Mouse (Mus musculus) adrenal gland (tissue): ENCODE measurements around the gene P3h2.

Source experiments
- intact Hi-C: fragments of 180-260 bp; cut with DNase I; formaldehyde crosslinking; loops from one replicate; pipeline ENCODE4 v1.15.1; 2025

The P3h2 gene

DNA sequence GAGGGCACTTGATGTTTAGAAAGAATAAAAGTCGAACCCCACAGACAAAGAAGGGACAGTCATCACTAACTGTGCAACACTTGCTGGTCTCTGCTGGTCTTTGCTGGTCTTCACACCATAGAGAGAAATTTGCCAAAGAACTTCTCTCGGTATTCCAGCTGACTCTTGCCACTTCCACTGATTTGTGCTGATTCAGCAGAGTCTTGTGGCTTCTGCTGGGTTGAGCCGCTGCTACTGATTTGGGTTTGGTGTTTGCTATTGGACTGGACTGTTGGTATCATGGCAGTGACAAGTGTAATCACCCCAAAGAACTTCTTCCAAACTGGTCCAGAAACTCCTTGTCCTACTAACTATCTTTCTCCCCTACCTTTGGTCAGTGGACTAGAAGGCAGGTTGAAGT, 111.0 kb downstream of the P3h2 start:
- intact Hi-C loops = no loop called here

DNA sequence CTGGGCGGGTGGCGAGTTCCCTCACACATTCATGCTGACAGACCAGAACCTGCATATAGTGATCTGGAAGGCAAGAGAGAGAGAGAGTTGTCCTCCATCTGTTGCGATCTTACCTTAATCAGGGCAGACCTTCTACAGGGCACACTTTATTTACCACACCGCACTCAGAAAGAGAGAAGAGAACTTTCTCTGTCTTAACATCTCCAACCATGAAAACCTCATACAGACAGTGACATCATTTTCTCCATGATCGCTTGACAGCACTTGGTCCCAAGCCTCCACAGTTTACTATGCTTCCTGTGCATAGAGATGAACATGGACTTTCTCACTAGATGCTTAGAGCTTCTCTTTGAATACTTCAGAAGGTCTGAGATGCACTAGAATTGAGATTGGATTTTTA, 118.4 kb downstream of the P3h2 start:
- intact Hi-C loops = no loop called here

DNA sequence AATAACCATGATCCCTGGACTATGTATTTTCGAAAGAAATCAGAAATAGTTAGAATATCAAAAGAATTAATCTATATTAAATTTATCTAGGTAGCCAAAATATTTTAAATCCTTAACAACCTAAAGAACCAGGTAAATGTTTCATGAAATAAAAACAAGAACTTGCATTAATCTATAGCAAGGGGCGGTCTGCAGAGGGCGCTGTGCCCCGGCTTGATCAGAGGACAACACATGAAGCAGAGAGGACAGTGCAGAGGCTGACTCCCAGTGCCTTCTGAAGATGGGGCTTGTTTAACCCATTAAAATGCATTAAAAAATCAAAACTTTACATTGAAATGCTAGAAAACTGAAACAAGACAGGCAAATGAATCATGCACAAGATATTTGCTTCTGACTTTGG, 121.9 kb downstream of the P3h2 start:
- intact Hi-C loops = no loop called here

DNA sequence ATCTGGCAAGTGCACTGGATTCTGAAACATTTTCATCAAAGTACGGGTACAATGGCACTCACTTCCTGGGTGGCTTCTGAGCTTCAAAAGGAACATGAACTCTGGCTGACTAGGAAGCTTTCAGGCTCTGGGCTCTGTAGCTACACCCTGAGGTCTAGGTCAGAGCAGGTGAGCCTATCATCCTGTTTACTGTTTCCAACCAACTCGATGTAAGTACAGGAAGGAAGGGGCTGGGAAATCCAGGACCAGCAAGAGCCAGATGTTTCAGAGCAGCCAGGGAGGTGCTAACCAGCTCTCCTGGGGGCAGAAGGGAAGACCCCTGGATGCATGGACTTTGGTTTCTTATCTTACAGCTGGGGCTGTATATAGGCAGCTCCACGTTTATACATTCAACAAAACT, 126.5 kb downstream of the P3h2 start:
- intact Hi-C loops = no loop called here

DNA sequence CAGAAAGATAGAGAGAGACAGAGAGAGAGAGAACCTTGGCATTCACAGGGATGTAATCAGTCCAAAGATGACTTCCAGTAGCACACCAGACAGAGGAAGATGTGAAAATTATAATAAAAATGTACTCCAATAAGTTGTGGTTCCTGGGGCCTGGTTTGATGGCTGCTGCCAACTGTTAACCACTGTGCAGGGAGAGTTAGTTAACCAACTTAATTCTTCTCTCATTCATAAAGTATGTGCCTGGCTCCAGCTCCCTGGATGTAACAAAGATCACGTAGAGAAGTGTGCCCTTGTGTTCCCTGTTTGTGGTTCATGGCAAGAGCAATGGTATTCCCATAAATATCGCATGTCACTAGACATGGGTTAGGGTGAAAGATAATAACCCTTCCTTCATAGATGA, 128.4 kb downstream of the P3h2 start:
- intact Hi-C loops = no loop called here

DNA sequence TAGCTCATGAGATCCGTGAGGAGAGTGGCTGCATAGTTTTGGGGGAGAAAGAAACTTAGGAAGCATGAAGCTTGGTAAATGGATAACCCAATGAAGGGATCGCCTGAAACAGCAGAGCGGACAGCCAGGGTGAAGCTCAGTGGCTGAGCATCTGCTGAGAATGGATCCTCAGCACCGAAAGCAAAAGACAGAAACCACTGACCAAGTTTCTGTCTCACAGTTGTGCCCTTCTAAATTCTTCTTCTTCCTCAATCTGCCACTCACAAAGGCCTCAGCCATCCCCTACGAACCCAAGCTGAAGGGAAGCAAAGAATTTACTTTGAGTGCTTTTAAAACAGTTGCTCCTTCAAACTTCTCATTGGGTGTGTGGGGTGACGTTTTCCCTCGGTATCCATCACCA, 134.3 kb downstream of the P3h2 start:
- intact Hi-C loops = no loop called here

DNA sequence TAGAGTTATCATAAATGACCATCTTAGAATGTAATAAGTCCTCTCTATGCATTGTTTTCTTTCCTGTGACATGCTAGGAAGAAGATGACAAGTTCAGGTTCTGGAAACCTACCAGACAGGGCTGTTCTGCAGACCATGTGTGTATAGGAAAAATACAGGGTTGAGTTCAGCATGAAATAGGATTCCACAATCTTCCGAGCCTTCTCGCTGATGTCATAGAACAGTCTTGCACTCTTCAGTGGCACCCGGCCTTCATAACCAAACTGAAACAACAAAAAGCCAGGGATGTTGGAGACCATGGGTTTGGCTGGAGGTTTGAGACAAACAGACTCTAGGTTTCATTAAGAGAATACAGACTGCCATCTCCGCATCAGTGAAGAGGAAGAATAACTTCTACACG, 134.9 kb downstream of the P3h2 start:
- intact Hi-C loops = no loop called here

DNA sequence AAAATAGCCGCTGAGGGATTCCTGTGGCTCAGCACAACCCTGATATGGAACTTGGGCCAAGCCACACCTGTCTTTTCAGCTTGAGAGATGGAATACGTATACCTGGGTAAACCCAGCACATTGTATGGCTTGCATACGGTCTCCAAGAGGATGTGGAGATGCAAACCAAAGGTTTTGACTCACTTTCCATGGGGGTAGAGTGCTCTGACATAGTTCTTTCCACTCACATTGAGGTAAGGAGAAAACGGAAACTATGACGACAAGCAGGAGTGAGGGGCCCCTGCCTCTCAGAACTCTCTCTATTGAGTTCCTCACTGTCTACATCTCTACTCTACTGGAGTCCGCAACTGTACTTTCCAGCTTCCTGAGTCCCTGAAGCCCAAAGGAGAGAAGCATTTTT, 135.4 kb downstream of the P3h2 start:
- intact Hi-C loops = no loop called here

DNA sequence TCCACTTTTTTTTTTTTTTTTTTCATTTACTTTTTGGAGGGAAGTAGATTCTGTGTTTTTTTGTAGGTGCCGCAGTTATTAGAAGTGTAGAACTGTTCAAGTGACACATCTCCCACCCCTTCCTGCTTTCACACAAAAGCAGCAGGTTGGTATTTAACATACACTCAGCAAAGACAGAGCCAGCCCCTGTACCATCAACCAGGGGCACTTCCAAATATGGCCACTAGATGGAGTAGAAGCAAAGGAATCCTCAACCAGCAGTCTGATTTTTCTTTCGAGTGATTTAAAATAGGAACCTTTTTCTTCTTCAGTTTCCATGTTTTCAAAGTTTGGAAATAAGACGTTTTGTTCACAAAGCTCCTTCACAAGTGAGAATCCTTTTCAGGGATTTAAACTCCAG, 138.3 kb downstream of the P3h2 start:
- intact Hi-C loops = loop anchor here (2.0 kb wide), 1 partner anchor 232 kb away; no protein-coding TSS in a partner anchor

DNA sequence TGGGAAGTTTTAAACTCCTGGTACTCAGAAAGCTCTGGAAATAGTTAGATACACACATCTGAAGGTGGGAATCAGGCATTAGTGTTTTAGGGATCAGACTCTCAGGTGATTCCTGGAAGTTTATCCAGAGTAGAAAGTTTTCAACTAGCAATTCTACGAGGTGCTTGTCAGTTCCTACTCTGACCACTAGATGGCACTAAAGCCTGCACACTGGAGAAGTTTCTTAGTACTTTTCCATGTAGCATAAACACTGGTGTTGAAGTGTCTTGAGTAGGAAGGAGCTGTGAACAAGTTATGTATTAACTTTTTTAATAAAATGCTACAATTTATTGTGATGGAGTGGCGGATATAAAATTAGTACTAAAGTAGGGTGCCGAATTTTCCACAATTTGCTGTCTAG, 141.7 kb downstream of the P3h2 start:
- intact Hi-C loops = loop anchor here (5.0 kb wide), 1 partner anchor 408 kb away; the partner anchor contains the start of gene Cldn1

DNA sequence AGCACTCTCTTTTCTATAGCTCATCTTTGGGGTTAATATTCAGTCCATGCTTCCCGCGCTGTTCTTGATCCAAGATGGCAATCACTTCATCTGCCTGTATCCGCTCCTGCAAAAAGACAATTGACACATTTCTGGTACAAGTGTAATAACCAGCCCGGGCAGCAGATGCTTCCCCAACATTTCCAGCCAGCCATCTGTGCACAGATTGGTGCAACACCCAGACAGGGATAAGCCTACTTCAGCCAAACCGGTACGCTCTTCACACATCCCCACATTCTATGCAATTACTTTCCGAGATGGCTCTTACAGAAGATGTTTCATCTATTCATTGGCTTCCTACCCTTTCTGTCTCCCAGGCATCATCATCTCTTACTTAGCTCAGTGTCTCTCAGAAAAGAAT, 145.2 kb downstream of the P3h2 start:
- intact Hi-C loops = loop anchor here (5.0 kb wide), 1 partner anchor 412 kb away; the partner anchor contains the start of gene Cldn1

DNA sequence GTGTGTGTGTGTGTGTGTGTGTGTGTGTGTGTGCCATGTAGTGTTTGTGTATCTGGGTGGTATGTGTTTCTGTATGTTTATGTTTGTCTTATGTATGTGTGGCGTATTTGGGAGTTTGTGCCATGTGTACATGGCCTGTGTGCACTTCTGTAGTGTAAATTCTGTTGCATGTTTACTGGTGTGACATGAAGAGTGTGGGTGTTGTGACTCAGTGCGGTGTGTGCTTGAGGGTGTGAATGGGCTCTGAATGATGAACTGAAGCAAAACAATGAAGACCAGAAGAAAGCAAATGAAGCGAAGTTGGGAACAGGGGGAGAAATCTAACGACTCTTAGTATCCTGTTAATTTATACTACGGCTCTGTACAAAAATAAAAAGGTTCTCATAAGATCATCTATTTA, 145.7 kb downstream of the P3h2 start:
- intact Hi-C loops = loop anchor here (5.0 kb wide), 1 partner anchor 412 kb away; the partner anchor contains the start of gene Cldn1

DNA sequence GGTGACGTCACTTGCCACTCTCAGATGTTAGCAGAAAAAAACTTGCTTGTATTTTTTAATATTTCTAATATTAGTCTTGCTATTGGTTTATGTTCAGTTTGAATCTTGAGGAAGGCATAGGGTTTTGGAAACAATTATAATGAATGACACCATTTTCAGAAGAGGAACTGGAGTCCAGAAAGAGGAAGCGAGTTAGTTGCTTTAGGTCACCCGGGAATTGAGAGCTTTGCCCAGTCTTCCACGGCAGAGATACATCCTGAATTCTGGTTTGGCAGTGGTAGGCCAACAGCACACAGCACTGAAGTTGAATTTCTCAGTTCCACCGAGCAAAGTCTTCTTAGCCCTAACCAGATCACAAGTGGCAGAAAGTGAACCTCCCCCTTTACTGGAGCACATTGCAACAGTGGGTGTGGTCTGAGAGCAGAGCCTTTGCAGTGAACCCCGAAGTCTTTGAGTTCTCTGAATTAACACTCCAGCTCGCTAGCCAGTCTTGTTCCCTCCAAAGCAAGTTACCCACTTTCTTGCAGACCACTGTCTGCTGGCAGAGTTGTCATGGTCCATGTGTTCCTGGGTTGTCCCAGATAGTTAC, 146.8 kb downstream of the P3h2 start:
- intact Hi-C loops = no loop called here

DNA sequence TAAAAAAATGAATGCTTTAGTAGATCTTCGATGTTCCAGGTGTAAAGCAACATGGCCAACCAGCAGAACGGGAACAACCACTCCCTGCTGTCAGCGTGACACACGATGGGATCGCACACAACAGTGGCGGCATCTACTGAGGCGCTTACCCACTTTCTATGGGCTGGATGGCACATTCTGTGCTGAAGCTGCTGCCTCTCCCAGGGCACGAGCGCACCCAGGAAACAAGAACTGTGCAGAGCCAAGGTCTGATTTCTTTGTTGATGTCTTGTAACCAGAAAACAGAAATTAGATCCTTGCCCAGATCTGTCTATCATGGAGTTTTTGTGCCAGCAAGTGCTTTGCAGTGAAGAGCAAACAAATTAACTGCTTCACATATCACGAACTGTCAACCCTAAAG, 147.4 kb downstream of the P3h2 start:
- intact Hi-C loops = no loop called here

DNA sequence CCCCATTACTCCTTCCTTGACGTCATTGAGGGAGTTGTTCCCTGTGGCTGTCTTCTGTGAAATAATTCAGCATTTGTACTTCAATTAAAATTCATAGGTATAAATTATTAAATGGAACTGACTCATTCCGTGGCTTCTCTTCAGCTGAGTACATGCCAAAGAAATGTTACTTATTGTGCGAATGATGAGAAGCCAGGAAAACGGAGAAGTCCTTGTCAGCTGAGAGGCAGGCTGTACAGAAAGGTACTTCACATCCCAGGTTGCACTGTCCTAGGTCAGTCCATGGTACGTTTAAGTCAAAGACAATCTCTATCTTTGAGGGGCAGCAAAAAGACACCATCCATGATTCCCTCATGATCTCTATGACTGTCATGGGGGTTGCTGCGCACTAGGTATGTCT, 148.8 kb downstream of the P3h2 start:
- intact Hi-C loops = no loop called here

DNA sequence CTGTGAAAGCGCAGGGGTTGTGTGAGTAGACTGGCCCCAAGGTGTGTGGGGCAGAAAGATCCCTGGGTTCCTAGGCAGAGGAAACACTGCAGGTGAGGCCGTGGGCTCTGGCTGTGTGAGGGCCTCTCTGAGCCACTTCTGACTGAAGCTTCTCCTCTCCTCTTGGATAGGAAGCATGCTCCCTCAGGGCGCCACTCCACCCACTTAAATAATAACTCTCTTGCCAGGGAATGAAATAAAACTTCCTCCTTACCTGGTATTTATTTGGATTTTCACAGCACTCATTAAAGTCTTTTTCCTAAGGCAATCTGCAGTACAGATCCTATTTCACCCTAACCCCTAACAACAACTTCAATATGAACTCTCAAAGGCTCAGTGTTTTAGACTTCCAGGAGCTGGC, 151.0 kb downstream of the P3h2 start:
- intact Hi-C loops = no loop called here

DNA sequence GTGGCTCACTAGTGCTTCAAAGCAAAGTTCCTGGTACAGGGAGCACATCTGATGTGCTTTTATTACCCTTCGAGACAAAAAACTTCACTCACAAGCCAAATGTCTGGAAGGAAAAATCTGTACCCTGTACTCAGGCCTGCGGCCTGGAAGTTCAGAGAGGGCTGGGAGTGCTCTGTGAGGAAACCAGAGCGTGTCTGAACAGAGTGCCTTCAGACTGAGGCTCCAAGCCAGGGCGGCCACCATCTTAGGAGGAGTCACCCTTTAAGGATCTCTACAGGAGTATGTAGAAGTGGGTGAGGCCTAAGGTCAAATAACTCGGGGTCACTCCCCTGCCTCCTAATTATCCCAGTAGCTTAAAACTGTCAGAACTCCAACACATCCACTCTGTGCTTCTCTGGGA, 152.2 kb downstream of the P3h2 start:
- intact Hi-C loops = loop anchor here (2.0 kb wide), 1 partner anchor 577 kb away; no protein-coding TSS in a partner anchor

DNA sequence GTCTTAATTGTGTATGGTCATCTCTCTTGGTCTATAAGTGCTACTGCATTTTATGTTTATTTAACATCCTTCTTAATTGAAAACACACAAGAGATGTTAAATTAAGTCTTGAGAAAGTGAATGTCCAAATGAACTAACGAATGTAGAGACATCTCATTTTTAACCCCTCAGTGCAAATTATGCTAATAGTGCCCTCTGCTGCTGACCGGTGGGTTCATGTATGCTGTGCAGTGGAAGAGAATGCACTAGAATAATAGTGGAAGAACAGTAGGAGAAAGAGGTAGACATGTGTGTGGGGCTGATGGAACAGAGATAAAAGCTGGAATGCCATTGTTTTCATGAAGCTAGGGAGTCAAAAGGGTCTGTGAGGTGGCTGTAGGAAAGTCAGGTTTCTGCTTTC, 153.6 kb downstream of the P3h2 start:
- intact Hi-C loops = loop anchor here (2.0 kb wide), 1 partner anchor 575 kb away; no protein-coding TSS in a partner anchor

DNA sequence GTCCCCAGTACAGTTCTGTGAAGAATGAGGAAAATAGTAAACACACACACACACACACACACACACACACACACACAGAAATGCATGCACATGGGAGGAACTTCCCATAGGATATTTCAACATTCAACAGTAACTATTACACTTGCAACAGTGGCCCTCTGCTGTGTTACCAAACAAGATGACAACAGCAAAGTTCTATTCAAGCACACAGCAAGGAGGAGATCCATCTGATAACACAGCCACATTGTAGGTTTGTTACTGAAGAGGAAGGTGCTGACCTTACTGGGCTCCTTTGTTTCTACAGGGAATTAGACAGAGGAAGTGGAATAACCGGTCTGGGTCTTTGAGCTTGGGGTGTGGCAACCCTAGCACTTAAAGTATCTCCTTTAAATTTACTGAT, 157.5 kb downstream of the P3h2 start:
- intact Hi-C loops = no loop called here

DNA sequence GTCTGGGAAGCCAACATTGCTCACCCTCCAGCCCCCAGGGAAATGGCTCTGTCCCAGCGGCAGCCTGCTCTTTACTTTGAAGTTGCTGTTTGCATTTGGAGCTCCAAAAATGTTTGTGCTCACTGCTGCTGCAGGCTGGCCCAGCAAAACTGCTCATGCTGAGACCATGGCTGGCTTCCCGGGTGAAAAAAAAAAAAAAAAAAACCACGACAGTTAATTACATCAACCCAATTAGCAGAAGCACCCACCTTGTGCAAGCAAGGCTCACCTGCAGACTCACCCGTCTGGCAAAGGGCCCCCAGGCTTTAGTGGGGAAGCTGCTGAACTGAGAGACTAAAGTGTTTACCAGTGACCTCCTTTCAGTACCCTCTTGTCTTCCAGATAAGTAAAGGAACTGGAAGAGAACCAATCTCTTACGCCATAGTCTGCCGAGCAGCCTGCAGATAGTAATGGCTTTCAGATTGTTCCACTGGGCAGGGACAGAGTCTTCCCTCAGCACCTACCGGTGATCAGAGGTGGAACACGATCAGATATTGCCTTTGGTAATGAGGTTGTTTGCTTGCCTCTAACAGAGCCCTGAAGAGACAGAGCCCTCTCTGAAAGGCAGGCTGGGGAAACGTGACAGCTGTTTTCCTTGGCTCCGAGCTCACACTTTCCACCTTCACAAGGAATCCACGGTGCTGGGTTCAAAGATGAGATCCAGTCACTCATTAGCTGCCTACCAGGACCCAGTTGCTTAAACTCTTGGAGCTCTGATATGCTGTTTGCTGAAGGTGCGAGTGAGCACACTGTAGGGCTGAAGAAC, 160.2 kb downstream of the P3h2 start:
- intact Hi-C loops = no loop called here

DNA sequence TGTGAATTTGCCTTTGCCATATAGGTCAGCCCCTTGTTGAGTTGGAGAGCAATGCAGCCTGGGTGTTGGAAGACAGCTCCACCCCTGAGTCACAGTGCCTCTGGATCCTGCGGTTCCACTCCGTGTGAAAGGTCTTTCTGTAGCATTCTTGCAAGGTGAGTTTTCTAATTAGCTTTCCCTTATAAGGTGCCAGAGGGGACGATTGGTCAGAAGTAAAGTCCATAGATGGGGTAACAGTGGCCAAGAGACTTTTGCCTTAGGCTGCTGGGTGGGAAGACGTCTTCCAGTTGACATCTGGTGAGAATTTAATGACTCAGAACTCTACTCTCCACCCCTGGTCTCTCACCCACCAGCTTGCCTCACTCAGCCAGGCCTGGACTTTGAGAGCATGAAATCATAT, 163.3 kb downstream of the P3h2 start:
- intact Hi-C loops = no loop called here

DNA sequence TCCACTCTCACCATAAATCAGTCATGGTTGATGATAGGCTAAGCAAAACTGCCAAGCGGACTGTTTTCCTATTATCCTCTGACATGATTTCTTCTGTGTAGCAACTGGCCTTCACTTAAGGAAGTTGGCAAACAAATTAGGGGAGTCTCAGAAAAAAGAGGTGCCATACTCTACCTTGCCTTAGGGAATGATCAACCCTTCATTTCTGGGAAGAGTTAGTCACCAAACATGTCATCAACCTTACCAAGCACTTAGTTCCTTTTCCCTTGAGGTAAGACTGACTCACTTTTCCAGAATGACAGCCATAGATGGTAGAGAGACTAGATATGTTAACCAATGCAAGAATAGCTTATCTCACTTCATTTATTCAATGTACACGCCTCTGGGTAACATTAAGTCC, 171.4 kb downstream of the P3h2 start:
- intact Hi-C loops = no loop called here

DNA sequence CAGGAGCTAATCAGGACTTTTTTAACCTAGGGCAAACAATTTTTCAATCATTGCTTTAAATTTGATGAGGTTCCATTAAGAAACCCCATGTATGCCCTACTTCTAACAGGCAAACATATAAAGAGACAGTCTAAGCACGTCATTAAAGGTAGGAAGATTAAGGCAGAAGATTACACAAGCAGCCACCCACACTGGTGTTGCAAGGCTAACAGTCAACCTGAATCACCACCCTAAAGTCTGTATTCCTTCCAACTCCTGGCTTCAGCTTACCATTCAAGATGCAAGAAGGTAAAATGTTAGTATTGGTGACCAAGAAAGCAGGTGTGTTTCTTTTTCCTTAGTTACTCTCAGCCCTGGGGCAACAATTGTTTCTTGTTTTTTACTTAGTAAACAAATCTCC, 193.4 kb downstream of the P3h2 start:
- intact Hi-C loops = no loop called here
